Mouse (Mus musculus): ENCODE results near the gene Eif2b2.

Gene Eif2b2

GRCm38 (mm10) chr12:85194623-85195018 lies 24.7 kb upstream of the Eif2b2 start:
- DNase-seq, result peak; percentile 93

GRCm38 (mm10) chr12:85195086-85195485 lies 24.2 kb upstream of the Eif2b2 start:
- no peak for DNase-seq

- no peak for DNase-seq
These were observed 23.1 kb upstream of the Eif2b2 start for GRCm38 (mm10) chr12:85196191-85196590.

- no peak for DNase-seq
These were observed 21.9 kb upstream of the Eif2b2 start for GRCm38 (mm10) chr12:85197371-85197770.

GRCm38 (mm10) chr12:85197936-85198335 lies 21.3 kb upstream of the Eif2b2 start:
- no peak for DNase-seq

GRCm38 (mm10) chr12:85199954-85200353 lies 19.3 kb upstream of the Eif2b2 start:
- DNase-seq, result no peak

- no peak for DNase-seq
These were observed 18.1 kb upstream of the Eif2b2 start for GRCm38 (mm10) chr12:85200929-85201829.

GRCm38 (mm10) chr12:85201830-85202147 lies 17.5 kb upstream of the Eif2b2 start:
- no peak for DNase-seq

- no peak for DNase-seq
These were observed 17.1 kb upstream of the Eif2b2 start for GRCm38 (mm10) chr12:85202191-85202590.

GRCm38 (mm10) chr12:85203699-85204098 lies 15.6 kb upstream of the Eif2b2 start:
- DNase-seq, result no peak

- DNase-seq, result no peak
These were observed 15.2 kb upstream of the Eif2b2 start for GRCm38 (mm10) chr12:85204105-85204504.

- no peak for DNase-seq
These were observed 13.9 kb upstream of the Eif2b2 start for GRCm38 (mm10) chr12:85205425-85205824.

- no peak for DNase-seq
These were observed 10.5 kb upstream of the Eif2b2 start for GRCm38 (mm10) chr12:85208687-85209199.

GRCm38 (mm10) chr12:85215031-85215430 lies 4.2 kb upstream of the Eif2b2 start:
- no peak for DNase-seq

- DNase-seq, result no peak
These were observed 1.5 kb upstream of the Eif2b2 start for GRCm38 (mm10) chr12:85217733-85218310.

- peak; percentile 52 for DNase-seq
These were observed 617 bp downstream of the Eif2b2 start for GRCm38 (mm10) chr12:85219905-85220290.

GRCm38 (mm10) chr12:85227227-85227626 lies 7.9 kb downstream of the Eif2b2 start:
- no peak for DNase-seq

GRCm38 (mm10) chr12:85227876-85228599 lies 8.8 kb downstream of the Eif2b2 start:
- peak; percentile 30 for DNase-seq

GRCm38 (mm10) chr12:85233376-85234358 lies 14.4 kb downstream of the Eif2b2 start:
- peak; percentile 44 for DNase-seq

GRCm38 (mm10) chr12:85237553-85237952 lies 18.3 kb downstream of the Eif2b2 start:
- no peak for DNase-seq

GRCm38 (mm10) chr12:85252083-85252482 lies 32.8 kb downstream of the Eif2b2 start:
- DNase-seq, result no peak

- DNase-seq, result no peak
These were observed 36.9 kb downstream of the Eif2b2 start for GRCm38 (mm10) chr12:85256074-85256751.

Measured in kidney, postnatal 10 days (tissue).